In genomic region chr1:172349504-172349903, GRCm38 (mm10) we compare ENCODE assay signal across 14 mouse cellular contexts. TPM values are rescaled to one million over a fixed set of nuclear protein-coding genes. Genes with fewer than 3 reads are reported as not detected.
DNase-seq lines count a peak whose midpoint lies in the region; ATAC-seq lines count a peak whose summit lies in the region.
"Had no signal": no experiment of that assay in that cellular context is flagged by ENCODE, and none has a peak within 500 bp of the region (broad histone marks: within the 10 kb centered on the region; RNA-seq: fewer than 3 reads in every experiment).

No protein-coding gene starts in this region.

- ATAC-seq in hindbrain, embryonic 13.5 days (ENCODE audit: low FRiP score) = peak; percentile 36
- peak; percentile 34 for ATAC-seq in midbrain, embryonic 15.5 days (replicated peaks)
- no peak for ATAC-seq in monocyte, adult 5-6 weeks (replicated peaks; ENCODE audit: insufficient number of reproducible peaks, low FRiP score, low TSS enrichment, poor library complexity, severe bottlenecking)
- ATAC-seq: inflammation-experienced regulatory T-cells, adult 6 months had no signal

- H3K9ac ChIP-seq in hindbrain, embryonic 13.5 days = 0 out of 2 replicates have a peak overlapping the region, but pooled peaks have one; percentile 25
- no peak overlapping the region for H3K9ac ChIP-seq in midbrain, embryonic 15.5 days
- H3K9ac ChIP-seq: liver, embryonic 14.5 days had no signal

- peak overlapping the region; percentile 14; the same call in 1 of the 2 replicates for H3K4me2 ChIP-seq in hindbrain, embryonic 13.5 days
- H3K4me2 ChIP-seq in midbrain, embryonic 15.5 days = no peak overlapping the region

- H3K36me3 ChIP-seq in heart, embryonic 10.5 days = no peaks in the 10 kb centered on the region
- H3K36me3 ChIP-seq in forebrain, embryonic 10.5 days (replicated peaks) = no peaks in the 10 kb centered on the region
- H3K36me3 ChIP-seq in hindbrain, embryonic 13.5 days = no peaks in the 10 kb centered on the region
- no peaks in the 10 kb centered on the region for H3K36me3 ChIP-seq in midbrain, embryonic 15.5 days (replicated peaks)

- peaks cover 13% of the 10 kb centered on the region for H3K4me1 ChIP-seq in heart, embryonic 10.5 days
- peaks cover 68% of the 10 kb centered on the region for H3K4me1 ChIP-seq in forebrain, embryonic 10.5 days
- H3K4me1 ChIP-seq in hindbrain, embryonic 13.5 days (replicated peaks) = peaks cover 50% of the 10 kb centered on the region
- peaks cover 13% of the 10 kb centered on the region for H3K4me1 ChIP-seq in midbrain, embryonic 15.5 days

- no peak for DNase-seq in heart, embryonic 10.5 days (ENCODE audit: low spot score)
- DNase-seq in heart, adult 9 months (ENCODE audit: low spot score in 2 of 2) = no peak
- no peak for DNase-seq in forebrain, embryonic 10.5 days (ENCODE audit: extremely low spot score, low spot score)
- DNase-seq in urinary bladder, postnatal 14 days (ENCODE audit: low spot score) = no peak
- DNase-seq in embryo, embryonic 9.5 days (ENCODE audit: extremely low spot score) = no peak
- DNase-seq: adrenal gland, postnatal 25 days; gastrocnemius, postnatal 14 days; lung, postnatal 36 days had no signal

- H3K27me3 ChIP-seq in heart, embryonic 10.5 days (ENCODE audit: insufficient read depth, poor library complexity, severe bottlenecking) = peaks cover 81% of the 10 kb centered on the region
- H3K27me3 ChIP-seq in forebrain, embryonic 10.5 days (ENCODE audit: poor library complexity, severe bottlenecking) = peaks cover 30% of the 10 kb centered on the region
- H3K27me3 ChIP-seq in hindbrain, embryonic 13.5 days = 0 out of 2 replicates have a peak, but pooled peaks cover 3% of the 10 kb centered on the region
- H3K27me3 ChIP-seq in midbrain, embryonic 15.5 days (replicated peaks) = no peaks in the 10 kb centered on the region

- H3K9me3 ChIP-seq in heart, embryonic 10.5 days = no peaks in the 10 kb centered on the region
- no peaks in the 10 kb centered on the region for H3K9me3 ChIP-seq in forebrain, embryonic 10.5 days
- H3K9me3 ChIP-seq in hindbrain, embryonic 13.5 days = no peaks in the 10 kb centered on the region
- no peaks in the 10 kb centered on the region for H3K9me3 ChIP-seq in midbrain, embryonic 15.5 days

- 66% methylated on average over 5 of the region's 5 CpGs for WGBS in heart, embryonic 10.5 days
- WGBS in forebrain, embryonic 10.5 days = 33% methylated on average over 5 of the region's 5 CpGs
- 49% methylated on average over 5 of the region's 5 CpGs for WGBS in hindbrain, embryonic 13.5 days
- 34% methylated on average over 5 of the region's 5 CpGs for WGBS in midbrain, embryonic 15.5 days

- no peak overlapping the region for H3K4me3 ChIP-seq in heart, embryonic 10.5 days
- H3K4me3 ChIP-seq in forebrain, embryonic 10.5 days = peak overlapping the region; percentile 32
- no peak overlapping the region for H3K4me3 ChIP-seq in hindbrain, embryonic 13.5 days
- no peak overlapping the region for H3K4me3 ChIP-seq in midbrain, embryonic 15.5 days

- peak overlapping the region; percentile 62 for H3K27ac ChIP-seq in heart, embryonic 10.5 days
- H3K27ac ChIP-seq in forebrain, embryonic 10.5 days = peak overlapping the region; percentile 96
- H3K27ac ChIP-seq in hindbrain, embryonic 13.5 days = peak overlapping the region; percentile 89
- H3K27ac ChIP-seq in midbrain, embryonic 15.5 days = peak overlapping the region; percentile 57
- H3K27ac ChIP-seq: liver, embryonic 14.5 days had no signal

RNA-seq across cellular contexts. Expression of gene Kcnj10, which starts 8.5 kb away (rescaled TPM):
- 0.09 TPM in 1 of 2 replicates, not detected in the other for polyA plus RNA-seq in heart, embryonic 10.5 days (2016; fragmentation: Nextera tagmentation; extraction: Ambion mirVana)
- polyA plus RNA-seq in forebrain, embryonic 10.5 days (2016; fragmentation: Nextera tagmentation; extraction: Ambion mirVana) = 0.46 and 0.47 TPM in 2 replicates
- polyA plus RNA-seq in hindbrain, embryonic 13.5 days (2015; fragmentation: Nextera tagmentation; extraction: Ambion mirVana) = 1.6 and 1.7 TPM in 2 replicates
- 1.8 TPM in 2 replicates for polyA plus RNA-seq in midbrain, embryonic 15.5 days (2015; fragmentation: Nextera tagmentation; extraction: Ambion mirVana)
- total RNA-seq in monocyte, adult 5-6 weeks (2017) = not detected in 3 replicates
- polyA plus RNA-seq: heart, embryonic 14.5 days had no signal

RNA-seq across cellular contexts. Expression of gene Kcnj9, which starts 20.4 kb away (rescaled TPM):
- polyA plus RNA-seq in heart, embryonic 10.5 days (2016; fragmentation: Nextera tagmentation; extraction: Ambion mirVana) = not detected in 2 replicates
- 0.17 and 0.43 TPM in 2 replicates for polyA plus RNA-seq in forebrain, embryonic 10.5 days (2016; fragmentation: Nextera tagmentation; extraction: Ambion mirVana)
- 2.2 and 2.5 TPM in 2 replicates for polyA plus RNA-seq in hindbrain, embryonic 13.5 days (2015; fragmentation: Nextera tagmentation; extraction: Ambion mirVana)
- 5.6 and 5.9 TPM in 2 replicates for polyA plus RNA-seq in midbrain, embryonic 15.5 days (2015; fragmentation: Nextera tagmentation; extraction: Ambion mirVana)
- 0.29 TPM in 1 of 3 replicates, not detected in the others for total RNA-seq in monocyte, adult 5-6 weeks (2017)
- total RNA-seq: gastrocnemius, postnatal 14 days had no signal
- polyA plus RNA-seq: heart, embryonic 14.5 days; inflammation-experienced regulatory T-cells, adult 6 months had no signal

RNA-seq across cellular contexts. Expression of gene Pigm, which starts 26.8 kb away (rescaled TPM):
- polyA plus RNA-seq in heart, embryonic 10.5 days (2016; fragmentation: Nextera tagmentation; extraction: Ambion mirVana) = 8.0 and 8.6 TPM in 2 replicates
- polyA plus RNA-seq in forebrain, embryonic 10.5 days (2016; fragmentation: Nextera tagmentation; extraction: Ambion mirVana) = 10.6 and 10.8 TPM in 2 replicates
- polyA plus RNA-seq in hindbrain, embryonic 13.5 days (2015; fragmentation: Nextera tagmentation; extraction: Ambion mirVana) = 4.7 and 4.9 TPM in 2 replicates
- 4.0 and 4.1 TPM in 2 replicates for polyA plus RNA-seq in midbrain, embryonic 15.5 days (2015; fragmentation: Nextera tagmentation; extraction: Ambion mirVana)
- total RNA-seq in monocyte, adult 5-6 weeks (2017) = 17.5 to 26.9 TPM (median 23.7 TPM) in 3 replicates

RNA-seq across cellular contexts. Expression of gene Atp1a2, which starts 51.6 kb away (rescaled TPM):
- 8.7 and 22.5 TPM in 2 replicates for polyA plus RNA-seq in heart, embryonic 10.5 days (2016; fragmentation: Nextera tagmentation; extraction: Ambion mirVana)
- 0.86 and 2.0 TPM in 2 replicates for polyA plus RNA-seq in forebrain, embryonic 10.5 days (2016; fragmentation: Nextera tagmentation; extraction: Ambion mirVana)
- polyA plus RNA-seq in hindbrain, embryonic 13.5 days (2015; fragmentation: Nextera tagmentation; extraction: Ambion mirVana) = 41.5 and 42.3 TPM in 2 replicates
- polyA plus RNA-seq in midbrain, embryonic 15.5 days (2015; fragmentation: Nextera tagmentation; extraction: Ambion mirVana) = 56.5 and 63.1 TPM in 2 replicates
- not detected in 3 replicates for total RNA-seq in monocyte, adult 5-6 weeks (2017)
